22 mouse cellular contexts compared by ENCODE assay signal in genomic region chr11:105920836-105921235, GRCm38 (mm10). TPM values are rescaled to one million over a fixed set of nuclear protein-coding genes. Genes with fewer than 3 reads are reported as not detected.
A peak's percentile ranks its signal among the peaks of the same experiment; 100 is the strongest.
DNase-seq lines count a peak whose midpoint lies in the region; ATAC-seq and TF ChIP-seq lines count a peak whose summit lies in the region.
"Had no signal": no experiment of that assay in that cellular context is flagged by ENCODE, and none has a peak within 500 bp of the region (broad histone marks: within the 10 kb centered on the region; RNA-seq: fewer than 3 reads in every experiment).

No protein-coding gene starts in this region.

- no peak for TF ChIP-seq CTCF in liver, embryonic 14.5 days (IDR thresholded peaks at IDR 0.05; ENCODE audit: low read depth)

- peak overlapping the region; percentile 30 for H3K4me2 ChIP-seq in liver, embryonic 12.5 days
- peak overlapping the region; percentile 19 for H3K4me2 ChIP-seq in liver, embryonic 14.5 days (ENCODE audit: low read depth)
- H3K4me2 ChIP-seq: forebrain, embryonic 12.5 days; forebrain, embryonic 15.5 days; heart, embryonic 11.5 days; hindbrain, embryonic 13.5 days had no signal

- peak; percentile 78 for ATAC-seq in liver, embryonic 12.5 days
- ATAC-seq in liver, embryonic 14.5 days (ENCODE audit: insufficient read depth) = peak; percentile 79
- ATAC-seq: forebrain, embryonic 15.5 days; hindbrain, embryonic 16.5 days; Patski had no signal

- H3K4me3 ChIP-seq in liver, embryonic 12.5 days = no peak overlapping the region
- H3K4me3 ChIP-seq in liver, embryonic 14.5 days (ENCODE audit: insufficient read depth in 1 of 2, low read depth in 2 of 2, low read length in 2 of 2) = no peak overlapping the region
- H3K4me3 ChIP-seq: forebrain, embryonic 12.5 days; forebrain, embryonic 15.5 days; hindbrain, embryonic 10.5 days; hindbrain, embryonic 13.5 days had no signal

- H3K9me3 ChIP-seq in liver, embryonic 12.5 days (replicated peaks) = no peaks in the 10 kb centered on the region
- H3K9me3 ChIP-seq in liver, embryonic 14.5 days (ENCODE audit: control insufficient read depth, low read length) = no peaks in the 10 kb centered on the region
- H3K9me3 ChIP-seq: forebrain, embryonic 12.5 days; forebrain, embryonic 15.5 days; hindbrain, embryonic 10.5 days; hindbrain, embryonic 13.5 days had no signal

- H3K9ac ChIP-seq in liver, embryonic 12.5 days = no peak overlapping the region
- H3K9ac ChIP-seq in liver, embryonic 14.5 days (replicated peaks) = no peak overlapping the region
- H3K9ac ChIP-seq: forebrain, embryonic 12.5 days; forebrain, embryonic 15.5 days; hindbrain, embryonic 13.5 days had no signal

- 0 out of 2 replicates have a peak, but pooled peaks cover 4% of the 10 kb centered on the region for H3K27me3 ChIP-seq in liver, embryonic 12.5 days (replicated peaks)
- no peaks in the 10 kb centered on the region for H3K27me3 ChIP-seq in liver, embryonic 14.5 days (ENCODE audit: control insufficient read depth, insufficient read depth, low read length)
- H3K27me3 ChIP-seq: forebrain, embryonic 12.5 days; forebrain, embryonic 15.5 days; hindbrain, embryonic 13.5 days; Patski had no signal

- peaks cover 38% of the 10 kb centered on the region for H3K4me1 ChIP-seq in liver, embryonic 12.5 days
- peaks cover 9 to 29% of the 10 kb centered on the region in 2 experiments for H3K4me1 ChIP-seq in liver, embryonic 14.5 days (replicated peaks; ENCODE audit: control insufficient read depth in 2 of 2, insufficient read depth in 2 of 2, low read length in 1 of 2)
- H3K4me1 ChIP-seq: forebrain, embryonic 12.5 days; forebrain, embryonic 15.5 days; hindbrain, embryonic 10.5 days; hindbrain, embryonic 13.5 days had no signal

- peak; percentile 71 for DNase-seq in heart, adult 11 months
- DNase-seq in heart, postnatal 4 days = no peak
- no peak for DNase-seq in liver
- DNase-seq in liver, embryonic 14.5 days (ENCODE audit: low read depth in 3 of 3, low spot score in 3 of 3) = no peak
- DNase-seq in embryo, embryonic 10 days (ENCODE audit: low spot score) = no peak
- no peak for DNase-seq in thymus, adult 18-20 months
- DNase-seq in cerebellum, adult 9-10 months = no peak
- DNase-seq: adrenal gland, postnatal 10 days; adrenal gland, postnatal 36 days; cerebellum, adult 18-20 months; cerebellum, postnatal 36 days; gastrocnemius, postnatal 10 days; gastrocnemius, postnatal 36 days had no signal

- peaks cover 16% of the 10 kb centered on the region; the same call in 1 of the 2 replicates for H3K36me3 ChIP-seq in liver, embryonic 12.5 days
- no peaks in the 10 kb centered on the region for H3K36me3 ChIP-seq in liver, embryonic 14.5 days (replicated peaks; ENCODE audit: control insufficient read depth, insufficient read depth, low read depth)

- TF ChIP-seq EP300 in liver, embryonic 14.5 days (IDR thresholded peaks at IDR 0.05; ENCODE audit: low read depth) = no peak

- 83% methylated on average over 2 of the region's 2 CpGs for WGBS in liver, embryonic 12.5 days (ENCODE audit: insufficient replicate concordance)
- WGBS in liver, embryonic 14.5 days (ENCODE audit: insufficient replicate concordance) = 64% methylated on average over 2 of the region's 2 CpGs

- peak overlapping the region; percentile 39; the same call in 1 of the 2 replicates for H3K27ac ChIP-seq in liver, embryonic 12.5 days
- H3K27ac ChIP-seq in liver, embryonic 14.5 days = no peak overlapping the region
- H3K27ac ChIP-seq: forebrain, embryonic 12.5 days; forebrain, embryonic 15.5 days; hindbrain, embryonic 10.5 days; hindbrain, embryonic 13.5 days had no signal

RNA-seq across cellular contexts. Expression of gene Cyb561, which starts 32.3 kb away (rescaled TPM):
- 1 to 10 TPM; 6.0 to 6.4 TPM for total RNA-seq in heart, postnatal 4 days (2021)
- polyA plus RNA-seq in liver, embryonic 12.5 days (2016; fragmentation: Nextera tagmentation; extraction: Ambion mirVana) = 1.9 TPM in 2 replicates
- polyA plus RNA-seq in liver, embryonic 14.5 days (2012; rRNA removed) = 0.69 and 0.85 TPM in 2 replicates
- polyA plus RNA-seq in liver, embryonic 14.5 days (2014; fragmentation: Nextera tagmentation; extraction: Ambion mirVana) = 1.1 and 2.1 TPM in 2 replicates

RNA-seq across cellular contexts. Expression of gene Ace, which starts 46.9 kb away (rescaled TPM):
- 10 to 100 TPM; 15.5 to 17.7 TPM for total RNA-seq in heart, postnatal 4 days (2021)
- polyA plus RNA-seq in liver, embryonic 12.5 days (2016; fragmentation: Nextera tagmentation; extraction: Ambion mirVana) = 0.07 TPM in 2 replicates
- 0.07 and 0.08 TPM in 2 replicates for polyA plus RNA-seq in liver, embryonic 14.5 days (2012; rRNA removed)
- not detected in 2 replicates for polyA plus RNA-seq in liver, embryonic 14.5 days (2014; fragmentation: Nextera tagmentation; extraction: Ambion mirVana)
- total RNA-seq: granulocyte monocyte progenitor cell, adult 5-6 weeks had no signal
